Mouse (Mus musculus) liver, postnatal 0 days (tissue): ENCODE results near the gene Bcl6b.

Experiments used
- CTCF ChIP-seq: sonication (generic); IDR thresholded peaks from 2 replicates; pipeline ENCODE4 v1.5.1; 2016; ENCODE audit warnings: antibody characterized with exemption, low read depth
- EP300 ChIP-seq: IDR thresholded peaks from 2 replicates; pipeline ENCODE4 v1.6.1; 2016; ENCODE audit warnings: antibody characterized with exemption, low read depth, mild to moderate bottlenecking

GRCm38 (mm10) chr11:70214191-70214855 lies 15.3 kb downstream of the Bcl6b start:
- TF ChIP-seq CTCF, result no peak
- no peak for TF ChIP-seq EP300
